Mouse (Mus musculus): ENCODE data around the gene Cstad. TPM values are rescaled to one million over a fixed set of nuclear protein-coding genes. Genes with fewer than 3 reads are reported as not detected.

Gene Cstad
- polyA plus RNA-seq, 1 experiment from 2014 or later: 2.1 TPM

DNA sequence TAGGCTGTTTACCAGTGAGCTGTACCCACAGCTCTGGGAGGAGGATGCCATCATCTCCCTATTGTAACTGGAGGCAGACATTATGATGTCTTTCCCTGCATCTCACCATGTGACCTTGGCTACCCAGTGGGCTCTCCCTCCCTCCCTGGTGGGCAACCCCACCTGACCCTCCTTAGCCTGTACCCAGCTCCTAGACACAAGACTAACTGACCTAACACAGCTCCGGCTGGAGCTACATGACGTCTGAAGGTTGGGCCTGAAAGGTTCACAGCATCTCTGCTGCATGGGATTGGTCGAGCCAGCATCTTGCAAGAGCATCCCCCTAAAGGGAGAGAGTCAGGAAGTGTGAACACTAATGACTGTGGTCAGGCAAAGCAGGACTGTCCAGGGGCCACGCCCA lies 35.0 kb downstream of the Cstad start:
- ATAC-seq (replicated peaks; ENCODE audit: low FRiP score, low read depth): no peak
- Histone ChIP-seq H3K9me3 (replicated peaks; ENCODE audit: low read length) (no peaks in the 10 kb centered on the region), H3K27ac (no peak overlapping the region), H3K4me1 (replicated peaks; ENCODE audit: insufficient read depth, low read length) (no peaks in the 10 kb centered on the region; the same call in 1 of the 2 replicates), H3K36me3 (ENCODE audit: insufficient read depth, low read length) (no peaks in the 10 kb centered on the region), H3K9ac (ENCODE audit: low read depth, low read length) (no peak overlapping the region), H3K4me2 (ENCODE audit: low read length) (no peak overlapping the region), H3K4me3 (replicated peaks; ENCODE audit: low read depth, low read length) (no peak overlapping the region), H3K27me3 (ENCODE audit: insufficient read depth, low read length) (no peaks in the 10 kb centered on the region)
- no peak for DNase-seq (ENCODE audit: low spot score)
- no peak for TF ChIP-seq CTCF (IDR thresholded peaks at IDR 0.05; ENCODE audit: low read depth)
- WGBS: 51% methylated on average over 4 of the region's 4 CpGs

GRCm38 (mm10) chr2:30636266-30636671 lies 41.4 kb downstream of the Cstad start:
- H3K4me1 ChIP-seq (replicated peaks; ENCODE audit: insufficient read depth, low read length): peaks cover 15% of the 10 kb centered on the region; the same call in 1 of the 2 replicates
- H3K4me3 ChIP-seq (replicated peaks; ENCODE audit: low read depth, low read length): no peak overlapping the region
- ATAC-seq (replicated peaks; ENCODE audit: low FRiP score, low read depth) (no peak), DNase-seq (ENCODE audit: low spot score) (peak; percentile 56)
- 48% methylated on average over 5 of the region's 5 CpGs for WGBS
- no peaks in the 10 kb centered on the region for H3K9me3 ChIP-seq (replicated peaks; ENCODE audit: low read length)
- peak overlapping the region; percentile 26; the same call in 1 of the 2 replicates for H3K27ac ChIP-seq
- no peaks in the 10 kb centered on the region for H3K36me3 ChIP-seq (ENCODE audit: insufficient read depth, low read length)
- no peaks in the 10 kb centered on the region for H3K27me3 ChIP-seq (ENCODE audit: insufficient read depth, low read length)
- H3K9ac ChIP-seq (ENCODE audit: low read depth, low read length): peak overlapping the region; percentile 24; the same call in 1 of the 2 replicates
- no peak for TF ChIP-seq CTCF (IDR thresholded peaks at IDR 0.05; ENCODE audit: low read depth)
- no peak overlapping the region for H3K4me2 ChIP-seq (ENCODE audit: low read length)

- Histone ChIP-seq H3K4me3 (replicated peaks; ENCODE audit: low read depth, low read length) (no peak overlapping the region), H3K4me2 (ENCODE audit: low read length) (no peak overlapping the region), H3K27ac (no peak overlapping the region), H3K9ac (ENCODE audit: low read depth, low read length) (no peak overlapping the region), H3K36me3 (ENCODE audit: insufficient read depth, low read length) (no peaks in the 10 kb centered on the region), H3K9me3 (replicated peaks; ENCODE audit: low read length) (no peaks in the 10 kb centered on the region), H3K4me1 (replicated peaks; ENCODE audit: insufficient read depth, low read length) (peaks cover 15% of the 10 kb centered on the region; the same call in 1 of the 2 replicates), H3K27me3 (ENCODE audit: insufficient read depth, low read length) (no peaks in the 10 kb centered on the region)
- TF ChIP-seq CTCF (IDR thresholded peaks at IDR 0.05; ENCODE audit: low read depth): no peak
- DNase-seq (ENCODE audit: low spot score) (no peak), ATAC-seq (replicated peaks; ENCODE audit: low FRiP score, low read depth) (no peak)
- WGBS: 88% methylated on average over 6 of the region's 6 CpGs
Measured at GRCm38 (mm10) chr2:30637991-30638390, 43.2 kb downstream of the Cstad start.

- Histone ChIP-seq H3K4me3 (replicated peaks; ENCODE audit: low read depth, low read length) (no peak overlapping the region), H3K9me3 (replicated peaks; ENCODE audit: low read length) (no peaks in the 10 kb centered on the region), H3K36me3 (ENCODE audit: insufficient read depth, low read length) (no peaks in the 10 kb centered on the region), H3K27me3 (ENCODE audit: insufficient read depth, low read length) (no peaks in the 10 kb centered on the region), H3K27ac (peak overlapping the region; percentile 80), H3K9ac (ENCODE audit: low read depth, low read length) (no peak overlapping the region), H3K4me1 (replicated peaks; ENCODE audit: insufficient read depth, low read length) (peaks cover 15% of the 10 kb centered on the region; the same call in 1 of the 2 replicates), H3K4me2 (ENCODE audit: low read length) (peak overlapping the region; percentile 3; the same call in 1 of the 2 replicates)
- DNase-seq (ENCODE audit: low spot score) (peak; percentile 83), ATAC-seq (replicated peaks; ENCODE audit: low FRiP score, low read depth) (peak; percentile 57; the same call in 1 of the 2 replicates)
- TF ChIP-seq CTCF (IDR thresholded peaks at IDR 0.05; ENCODE audit: low read depth): no peak
- 8% methylated on average over 11 of the region's 11 CpGs for WGBS
Measured at GRCm38 (mm10) chr2:30640021-30640481, 45.2 kb downstream of the Cstad start.

DNA sequence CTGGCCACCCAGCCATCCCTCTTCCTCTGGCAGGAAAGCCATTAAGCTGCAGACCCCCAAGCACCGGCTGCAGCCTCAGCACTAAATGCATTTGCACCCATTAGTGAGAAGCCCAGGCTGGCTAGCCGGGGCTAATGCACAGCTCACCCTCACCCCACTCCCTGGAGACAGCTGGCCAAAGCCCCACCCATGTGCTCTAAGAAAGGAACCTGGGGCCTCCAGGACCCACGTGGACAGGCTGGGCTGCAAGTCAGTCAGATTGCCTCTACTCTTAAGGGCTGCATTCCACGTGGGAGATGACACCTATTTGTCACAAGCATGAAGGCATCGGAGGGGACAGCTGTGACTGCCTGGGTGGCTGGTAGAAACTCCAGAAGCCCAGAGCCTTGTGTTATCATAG lies 48.0 kb downstream of the Cstad start:
- Histone ChIP-seq H3K4me3 (replicated peaks; ENCODE audit: low read depth, low read length) (no peak overlapping the region), H3K36me3 (ENCODE audit: insufficient read depth, low read length) (no peaks in the 10 kb centered on the region), H3K9me3 (replicated peaks; ENCODE audit: low read length) (no peaks in the 10 kb centered on the region), H3K4me2 (ENCODE audit: low read length) (no peak overlapping the region), H3K27me3 (ENCODE audit: insufficient read depth, low read length) (no peaks in the 10 kb centered on the region), H3K4me1 (replicated peaks; ENCODE audit: insufficient read depth, low read length) (peaks cover 24% of the 10 kb centered on the region), H3K27ac (no peak overlapping the region), H3K9ac (ENCODE audit: low read depth, low read length) (no peak overlapping the region)
- no peak for TF ChIP-seq CTCF (IDR thresholded peaks at IDR 0.05; ENCODE audit: low read depth)
- DNase-seq (ENCODE audit: low spot score) (no peak), ATAC-seq (replicated peaks; ENCODE audit: low FRiP score, low read depth) (no peak)
- 9% methylated on average over 5 of the region's 5 CpGs for WGBS

DNA sequence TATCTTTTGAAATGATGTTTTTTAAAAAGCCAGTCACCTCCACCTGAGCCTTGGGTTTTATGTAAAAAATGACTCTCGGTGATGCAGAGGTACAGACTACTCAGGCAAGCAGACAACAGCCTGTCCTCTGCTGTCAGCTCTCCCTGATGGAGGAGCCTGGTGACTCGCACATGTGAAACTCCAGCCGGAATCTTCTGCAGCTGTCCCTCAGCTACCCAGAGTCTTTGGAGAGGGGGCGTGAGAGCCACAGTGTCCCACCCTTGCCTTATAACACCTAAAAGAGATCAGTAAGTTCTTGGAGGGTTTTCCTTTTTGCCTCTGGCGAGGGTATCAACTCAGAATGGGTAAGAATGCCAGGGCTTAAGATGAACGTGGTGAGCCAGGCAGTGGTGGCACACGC lies 48.6 kb downstream of the Cstad start:
- no peaks in the 10 kb centered on the region for H3K9me3 ChIP-seq (replicated peaks; ENCODE audit: low read length)
- 80% methylated on average over 7 of the region's 7 CpGs for WGBS
- DNase-seq (ENCODE audit: low spot score) (no peak), ATAC-seq (replicated peaks; ENCODE audit: low FRiP score, low read depth) (no peak)
- TF ChIP-seq CTCF (IDR thresholded peaks at IDR 0.05; ENCODE audit: low read depth): no peak
- no peak overlapping the region for H3K4me2 ChIP-seq (ENCODE audit: low read length)
- H3K27me3 ChIP-seq (ENCODE audit: insufficient read depth, low read length): no peaks in the 10 kb centered on the region
- no peak overlapping the region for H3K4me3 ChIP-seq (replicated peaks; ENCODE audit: low read depth, low read length)
- H3K36me3 ChIP-seq (ENCODE audit: insufficient read depth, low read length): no peaks in the 10 kb centered on the region
- no peak overlapping the region for H3K27ac ChIP-seq
- H3K4me1 ChIP-seq (replicated peaks; ENCODE audit: insufficient read depth, low read length): peaks cover 28% of the 10 kb centered on the region
- no peak overlapping the region for H3K9ac ChIP-seq (ENCODE audit: low read depth, low read length)

DNA sequence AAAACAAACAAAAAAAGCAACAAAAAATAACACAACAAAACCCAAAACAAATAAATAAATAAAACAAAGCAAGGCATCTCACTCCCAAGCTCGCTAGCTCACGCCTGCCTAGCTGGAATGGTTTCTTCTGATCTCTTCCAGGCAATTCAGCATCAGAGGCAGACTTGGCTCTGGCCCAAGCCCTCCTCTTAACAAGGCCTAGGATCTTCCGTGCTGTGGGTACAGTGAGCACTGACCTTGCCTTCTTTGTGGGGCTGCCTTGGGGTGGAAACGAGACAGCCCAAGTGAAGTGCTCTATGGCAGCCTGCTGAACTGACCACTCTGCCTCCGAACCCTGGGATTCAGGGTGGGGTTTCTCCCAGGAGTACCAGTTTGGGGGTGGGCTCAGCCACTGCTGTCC lies 52.0 kb downstream of the Cstad start:
- WGBS: 32% methylated on average over 5 of the region's 5 CpGs
- H3K9ac ChIP-seq (ENCODE audit: low read depth, low read length): no peak overlapping the region
- no peak overlapping the region for H3K4me2 ChIP-seq (ENCODE audit: low read length)
- ATAC-seq (replicated peaks; ENCODE audit: low FRiP score, low read depth) (0 out of 2 replicates have a peak, but pooled peaks have one; percentile 23), DNase-seq (ENCODE audit: low spot score) (peak; percentile 59)
- H3K9me3 ChIP-seq (replicated peaks; ENCODE audit: low read length): no peaks in the 10 kb centered on the region
- no peak overlapping the region for H3K4me3 ChIP-seq (replicated peaks; ENCODE audit: low read depth, low read length)
- TF ChIP-seq CTCF (IDR thresholded peaks at IDR 0.05; ENCODE audit: low read depth): no peak
- peak overlapping the region; percentile 73 for H3K27ac ChIP-seq
- no peaks in the 10 kb centered on the region for H3K36me3 ChIP-seq (ENCODE audit: insufficient read depth, low read length)
- H3K4me1 ChIP-seq (replicated peaks; ENCODE audit: insufficient read depth, low read length): peaks cover 13% of the 10 kb centered on the region
- no peaks in the 10 kb centered on the region for H3K27me3 ChIP-seq (ENCODE audit: insufficient read depth, low read length)

Measured in kidney, postnatal 0 days (tissue).